Mouse (Mus musculus): ENCODE results near the gene Nup188.

The Nup188 gene

DNA sequence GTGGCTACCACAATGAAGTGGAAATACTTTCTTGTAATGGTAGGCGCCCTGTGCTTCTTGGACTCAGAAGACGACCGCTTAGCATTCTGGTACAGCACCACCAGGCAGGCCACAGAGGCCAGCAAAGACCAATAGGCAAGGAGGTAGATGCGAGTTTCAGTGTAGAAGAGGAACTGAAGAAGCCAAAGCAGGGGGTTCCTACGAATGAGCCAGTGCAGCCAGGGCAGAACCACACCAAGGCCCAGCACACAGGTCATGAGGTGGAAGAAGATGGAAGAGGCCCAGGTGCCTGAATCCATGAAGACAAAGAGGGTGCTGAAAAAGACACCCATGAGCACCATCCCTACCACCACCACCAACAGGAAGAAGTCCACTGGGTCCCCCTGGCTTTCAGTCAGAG lies 1.2 kb upstream of the Nup188 start:
- no peak for DNase-seq (ENCODE audit: low read depth, low spot score)

DNA sequence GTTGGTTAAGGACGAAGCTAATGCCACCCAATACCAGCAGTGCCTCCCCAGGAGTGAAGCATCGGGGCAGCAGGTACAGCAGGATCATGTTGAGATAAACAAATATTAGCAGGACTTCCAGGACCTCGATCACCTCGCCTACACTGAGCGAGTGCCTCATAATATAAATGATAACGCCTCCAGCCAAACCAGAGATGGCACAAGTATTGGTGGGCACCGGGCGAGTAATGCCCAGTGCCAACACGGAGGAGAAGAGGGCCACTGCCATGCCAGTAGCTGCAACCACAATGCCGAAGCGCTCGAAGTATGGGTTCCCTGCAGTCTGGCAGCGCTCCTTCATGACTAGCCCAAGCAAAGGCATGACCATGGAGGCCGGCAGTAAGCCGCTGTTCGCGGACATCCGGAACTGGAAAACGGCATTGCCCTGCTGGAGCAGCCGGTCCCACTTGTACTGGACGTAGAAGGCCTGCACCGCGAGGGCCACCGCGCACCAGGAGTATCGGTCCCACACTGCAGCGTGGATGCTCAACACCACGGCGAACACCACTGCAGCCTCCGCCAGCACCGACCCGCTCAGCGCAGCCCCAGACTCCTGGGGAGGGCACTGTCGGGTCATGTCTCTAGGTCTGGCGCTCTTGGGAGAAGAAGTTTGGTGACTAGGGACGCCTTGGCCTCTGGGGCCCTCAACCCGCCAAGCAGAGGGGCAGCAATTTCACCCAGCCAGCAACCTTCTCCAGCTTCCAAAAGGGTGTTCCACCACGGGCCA lies 598 bp upstream of the Nup188 start:
- DNase-seq (ENCODE audit: low read depth, low spot score), result no peak

DNA sequence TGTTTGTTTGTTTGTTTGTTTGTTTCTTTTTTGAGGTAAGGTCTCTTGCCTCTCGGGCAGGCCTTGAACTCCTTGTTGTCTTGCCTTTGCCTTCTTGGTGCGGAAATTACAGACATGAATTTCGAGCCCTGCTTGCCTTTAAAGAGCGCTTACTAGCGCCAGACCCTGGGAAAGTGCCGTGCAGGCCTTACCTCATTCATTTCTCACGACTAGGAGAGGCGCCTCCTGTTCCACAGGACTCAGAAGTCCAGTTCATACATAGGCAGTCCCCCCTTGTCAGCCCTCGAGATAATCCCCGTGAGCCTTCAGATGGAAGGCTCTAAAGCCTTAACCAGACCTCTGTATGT lies 803 bp downstream of the Nup188 start:
- DNase-seq (ENCODE audit: low read depth, low spot score), result no peak

DNA sequence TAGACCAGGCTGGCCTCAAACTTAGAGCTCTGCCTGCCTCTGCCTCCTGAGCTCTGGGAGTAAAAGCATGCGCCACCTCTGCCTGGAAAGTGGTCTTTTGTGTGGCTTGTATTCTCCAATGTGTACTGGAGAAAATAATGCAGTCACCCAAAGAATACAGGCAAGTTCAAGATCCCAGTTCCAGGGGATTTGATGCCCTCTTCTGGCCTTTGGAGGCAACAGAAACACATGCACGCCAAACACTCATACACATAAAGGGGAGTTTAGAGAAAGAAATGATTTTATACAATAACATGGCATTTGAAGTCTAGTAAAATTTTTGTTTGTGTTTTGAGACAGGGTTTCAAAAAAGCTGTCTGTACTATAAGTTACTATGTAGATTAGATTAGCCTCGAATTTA lies 13.3 kb downstream of the Nup188 start:
- no peak for DNase-seq (ENCODE audit: low read depth, low spot score)

DNA sequence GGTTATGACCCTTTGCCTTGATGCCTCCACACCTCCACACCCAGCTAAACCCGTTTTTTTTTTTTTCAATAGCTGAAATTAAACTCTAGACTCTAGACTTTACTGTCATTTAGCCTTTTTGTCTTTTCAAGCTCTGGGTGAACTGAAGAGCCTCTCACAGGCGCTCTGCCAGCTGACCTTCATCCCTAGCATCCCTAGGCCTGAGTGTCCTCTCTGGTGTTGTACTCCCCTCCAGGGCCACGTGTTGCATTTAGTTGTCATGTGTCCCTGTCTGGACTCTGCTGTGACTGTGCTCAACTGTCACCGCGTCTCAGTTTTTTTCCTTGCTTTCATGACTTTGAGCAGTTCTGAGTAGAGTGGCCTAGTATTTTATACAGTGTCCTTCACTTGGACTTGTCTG lies 13.8 kb downstream of the Nup188 start:
- no peak for DNase-seq (ENCODE audit: low read depth, low spot score)

DNA sequence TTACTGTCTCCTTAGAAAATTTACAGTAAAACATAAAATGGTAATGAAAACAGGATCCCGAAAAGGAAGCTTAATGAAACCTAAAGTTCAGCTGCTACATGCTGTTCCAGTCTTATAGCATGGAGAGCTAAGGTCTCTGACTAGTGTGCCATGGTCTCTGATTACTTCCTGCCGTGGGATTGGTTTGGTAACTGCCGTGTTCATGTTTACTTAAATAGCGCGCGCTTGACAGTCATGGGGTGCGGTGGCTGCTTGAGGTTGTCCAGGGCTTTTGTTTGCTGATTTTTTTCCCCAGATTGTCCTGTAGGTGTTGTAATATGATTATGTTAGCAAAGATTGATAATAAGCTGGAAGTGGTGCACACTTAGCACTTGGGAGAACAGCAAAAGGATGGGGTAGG lies 19.9 kb downstream of the Nup188 start:
- DNase-seq (ENCODE audit: low read depth, low spot score), result no peak

DNA sequence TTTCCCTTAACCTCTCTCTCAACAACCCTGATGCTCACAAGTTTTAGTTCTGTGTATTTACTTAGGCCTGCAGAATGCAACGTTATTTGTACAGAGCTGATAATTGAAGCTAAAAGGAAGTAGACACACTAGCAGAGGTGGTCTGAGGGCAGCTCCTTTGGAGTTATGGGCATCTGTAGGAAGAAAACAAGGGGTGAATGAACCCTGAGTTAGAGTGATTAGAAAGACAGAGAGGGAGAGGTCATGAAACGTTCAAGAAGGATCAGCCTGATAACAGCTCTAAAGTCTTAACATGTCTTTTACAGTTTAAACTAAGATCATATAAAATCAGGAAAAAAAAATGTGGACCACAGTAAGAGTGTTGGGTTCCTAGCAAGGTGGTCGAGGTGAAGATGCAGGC lies 23.2 kb downstream of the Nup188 start:
- no peak for DNase-seq (ENCODE audit: low read depth, low spot score)

DNA sequence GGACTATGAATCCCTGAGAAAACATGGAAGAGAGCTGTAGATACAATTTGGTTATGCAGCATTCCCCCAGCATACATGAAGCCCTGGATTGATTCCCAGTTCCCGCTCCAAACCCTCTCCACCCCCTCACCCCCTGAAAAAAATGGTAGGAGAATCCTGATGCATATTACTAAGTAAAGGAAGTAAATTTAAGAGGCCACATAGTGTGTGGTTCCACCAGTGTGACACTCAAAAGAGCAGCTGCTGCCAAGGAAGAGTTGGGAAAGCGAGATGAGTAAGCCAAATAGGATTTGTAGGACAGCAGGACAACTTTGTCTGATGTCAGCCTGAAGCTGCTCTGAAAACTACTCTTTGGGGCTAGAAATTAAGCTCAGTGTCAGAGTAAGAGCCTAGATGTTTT lies 25.3 kb downstream of the Nup188 start:
- no peak for DNase-seq (ENCODE audit: low read depth, low spot score)

DNA sequence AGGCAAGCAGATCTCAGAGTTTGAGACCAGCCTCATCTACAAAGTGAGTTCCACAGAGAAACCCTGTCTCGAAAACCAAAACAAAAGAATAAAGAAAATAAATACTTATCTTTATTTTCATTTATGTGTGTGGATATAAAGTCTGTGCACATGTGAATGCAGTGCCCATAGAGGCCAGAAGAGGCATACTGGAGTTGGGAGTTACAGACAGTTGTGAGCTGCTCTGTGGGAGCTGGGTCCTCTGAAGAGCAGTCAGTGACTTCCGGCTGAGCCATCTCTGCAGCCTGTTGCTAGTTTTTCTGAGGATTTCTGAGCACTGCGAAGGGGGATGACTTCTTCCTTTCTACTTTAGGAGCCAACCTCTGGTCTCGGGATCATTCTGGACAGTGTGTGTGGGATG lies 29.9 kb downstream of the Nup188 start:
- DNase-seq (ENCODE audit: low read depth, low spot score), result no peak

DNA sequence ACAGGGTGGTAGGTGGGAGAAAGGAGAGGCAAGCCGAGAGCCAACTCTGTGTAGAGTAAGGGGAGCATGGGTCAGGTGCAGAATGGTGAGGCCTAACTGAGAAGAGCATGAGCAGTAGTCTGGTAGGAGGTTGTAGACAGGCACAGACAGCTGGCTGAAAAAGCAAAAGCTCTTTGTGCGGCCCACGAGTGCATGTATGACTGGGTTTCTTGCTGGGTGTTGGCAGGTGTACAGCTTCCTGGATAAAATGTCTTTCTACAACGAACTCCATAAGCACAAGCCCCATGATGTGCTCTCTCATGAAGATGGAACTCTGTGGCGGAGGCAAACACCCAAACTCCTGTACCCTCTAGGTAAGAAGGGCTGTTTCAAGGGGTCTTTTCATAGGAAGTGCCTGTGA lies 30.8 kb downstream of the Nup188 start:
- DNase-seq (ENCODE audit: low read depth, low spot score), result no peak

DNA sequence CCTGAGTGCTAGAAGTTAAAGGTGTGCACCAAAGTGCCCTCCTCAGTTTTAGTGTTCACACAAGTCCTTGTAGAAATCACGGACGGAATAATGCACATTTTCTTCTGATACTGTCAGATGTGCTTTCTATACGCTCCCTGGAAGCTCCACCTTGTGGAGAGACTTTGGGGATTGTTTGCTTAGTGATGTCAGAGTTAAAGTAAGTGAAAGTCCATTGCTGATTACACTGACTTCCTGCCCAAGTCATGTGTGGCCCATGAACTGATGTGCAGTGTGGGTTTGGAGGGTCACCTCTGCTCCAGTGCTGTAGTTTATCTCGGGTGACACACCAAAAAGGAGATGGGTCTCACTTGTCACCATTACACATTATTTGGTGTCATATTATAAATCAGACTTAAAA lies 33.1 kb downstream of the Nup188 start:
- DNase-seq (ENCODE audit: low read depth, low spot score), result no peak

DNA sequence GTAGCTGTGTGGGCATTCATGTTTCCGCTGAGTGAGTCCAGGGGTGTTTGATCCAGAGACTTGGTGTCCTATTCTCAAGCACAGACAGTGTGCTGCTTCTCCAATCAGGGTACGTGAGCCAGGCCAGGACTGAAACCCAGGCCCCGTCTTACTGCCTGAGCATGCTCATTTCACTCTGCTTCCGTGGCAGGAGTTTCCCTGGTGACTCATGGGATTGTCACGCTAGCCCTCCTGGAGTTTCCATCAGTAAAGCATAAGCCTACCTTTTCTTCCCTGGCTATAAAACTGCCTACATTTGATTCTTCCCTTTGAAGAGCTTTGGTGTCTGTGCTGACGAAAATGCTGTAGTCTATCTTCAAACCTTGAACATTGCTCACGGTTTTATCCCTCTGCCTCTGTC lies 36.9 kb downstream of the Nup188 start:
- DNase-seq (ENCODE audit: low read depth, low spot score), result no peak

DNA sequence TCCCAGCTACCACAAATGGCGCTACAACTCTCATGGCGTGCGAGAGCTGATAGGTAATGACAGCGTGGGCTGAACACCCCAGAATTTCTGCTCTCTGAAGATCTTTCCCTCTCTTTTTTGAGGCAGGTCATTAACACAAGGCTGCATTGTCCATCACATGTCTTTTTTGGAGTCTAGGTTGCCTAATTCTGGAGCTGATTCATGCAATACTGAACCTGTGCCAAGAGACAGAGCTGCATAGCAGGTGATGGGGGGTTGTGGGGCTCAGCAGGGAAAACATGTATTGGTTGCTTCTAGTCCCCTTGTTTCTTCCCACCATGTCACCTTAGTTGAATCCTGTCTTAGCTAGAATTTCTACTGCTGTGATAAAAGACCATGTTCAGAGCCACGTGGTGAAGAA lies 39.1 kb downstream of the Nup188 start:
- DNase-seq (ENCODE audit: low read depth, low spot score), result no peak

DNA sequence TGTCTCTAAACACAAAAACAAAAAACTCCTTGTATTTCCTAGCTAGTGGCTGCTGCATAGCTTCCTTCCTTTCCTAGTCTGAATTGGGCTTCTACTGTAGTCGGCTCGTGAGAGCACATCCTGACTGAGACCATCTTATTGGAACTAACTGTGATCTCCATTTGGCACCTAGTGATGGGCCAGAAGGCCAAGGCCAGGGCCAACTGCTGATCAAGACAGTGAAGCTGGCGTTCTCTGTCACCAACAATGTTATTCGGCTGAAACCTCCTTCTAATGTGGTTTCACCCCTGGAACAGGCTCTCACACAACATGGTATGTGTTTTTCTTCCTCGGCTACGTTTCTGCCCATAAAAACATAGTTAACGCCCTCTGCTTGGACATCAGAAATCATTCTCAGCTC lies 41.1 kb downstream of the Nup188 start:
- no peak for DNase-seq (ENCODE audit: low read depth, low spot score)

DNA sequence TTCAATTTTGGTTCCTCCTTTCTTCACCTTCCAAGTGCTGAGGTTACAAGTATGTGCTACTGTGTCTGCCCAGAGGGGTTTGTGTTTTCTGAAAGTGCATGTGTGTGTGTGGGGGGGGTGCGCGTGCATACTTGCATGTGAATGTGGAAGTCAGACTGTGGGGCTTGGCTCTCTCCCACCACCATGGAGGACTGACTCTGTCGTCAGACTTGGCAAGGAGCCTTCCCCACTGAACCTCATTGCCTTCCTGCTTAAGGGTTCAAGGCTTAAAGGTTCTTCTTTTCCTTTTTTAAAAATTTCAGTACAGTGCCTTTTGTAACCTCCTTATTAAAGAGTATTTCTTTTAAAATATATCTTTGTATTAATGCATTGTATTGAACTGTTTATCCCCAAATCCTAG lies 42.6 kb downstream of the Nup188 start:
- no peak for DNase-seq (ENCODE audit: low read depth, low spot score)

DNA sequence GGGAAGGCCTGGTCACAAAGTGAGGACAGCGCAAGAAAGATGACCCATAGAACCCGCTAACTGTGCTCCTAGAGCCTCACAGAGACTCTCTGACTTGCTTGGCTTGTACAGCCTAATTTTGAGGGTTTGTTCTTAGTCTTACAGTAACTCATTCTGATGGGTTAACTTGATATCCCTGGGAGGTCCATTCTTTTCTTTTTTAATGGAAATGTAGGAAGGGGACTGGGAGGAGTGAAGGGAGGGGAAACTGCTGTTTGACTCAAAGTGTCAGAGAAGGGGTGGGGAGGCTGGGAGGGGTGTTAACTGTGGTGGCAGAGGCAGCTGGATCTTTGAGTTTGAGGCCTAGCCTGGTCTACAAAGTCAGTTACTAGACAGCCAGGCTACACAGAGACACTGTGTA lies 49.1 kb downstream of the Nup188 start:
- DNase-seq (ENCODE audit: low read depth, low spot score), result no peak

DNA sequence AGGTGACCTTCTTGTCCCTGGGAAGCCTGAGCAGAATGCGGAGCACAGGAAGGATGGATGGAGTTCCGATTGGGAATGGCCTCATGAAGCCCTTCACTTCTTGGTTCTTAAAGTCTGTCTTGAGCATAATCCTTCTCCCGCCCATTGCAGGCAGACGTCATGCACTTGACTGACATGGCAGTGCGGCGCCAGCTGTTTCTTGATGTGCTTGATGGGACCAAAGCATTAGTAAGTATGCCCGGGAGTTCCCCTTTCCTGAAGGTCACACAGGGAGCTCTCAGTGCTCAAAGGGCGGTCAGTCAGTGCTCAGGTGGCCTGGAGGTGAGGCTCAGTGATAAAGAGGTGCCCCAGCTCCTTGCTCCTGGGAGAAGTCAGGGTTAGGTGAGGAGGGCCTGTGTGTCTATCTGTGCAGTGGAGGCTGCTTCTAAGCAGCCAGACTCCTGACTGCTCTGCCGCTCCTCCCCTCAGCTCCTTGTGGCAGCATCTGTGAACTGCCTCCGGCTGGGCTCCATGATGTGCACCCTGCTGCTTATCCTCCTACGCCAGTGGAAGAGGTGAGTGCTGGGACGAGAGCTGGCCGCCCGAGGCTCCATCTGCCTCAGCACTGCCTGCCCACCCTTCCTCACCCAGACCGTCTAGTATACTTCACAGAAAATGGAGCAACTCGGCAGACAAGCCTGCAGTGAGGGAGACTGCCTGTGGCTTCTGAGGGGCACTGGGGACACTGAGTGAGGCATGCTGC lies 50.1 kb downstream of the Nup188 start:
- DNase-seq (ENCODE audit: low read depth, low spot score), result no peak

DNA sequence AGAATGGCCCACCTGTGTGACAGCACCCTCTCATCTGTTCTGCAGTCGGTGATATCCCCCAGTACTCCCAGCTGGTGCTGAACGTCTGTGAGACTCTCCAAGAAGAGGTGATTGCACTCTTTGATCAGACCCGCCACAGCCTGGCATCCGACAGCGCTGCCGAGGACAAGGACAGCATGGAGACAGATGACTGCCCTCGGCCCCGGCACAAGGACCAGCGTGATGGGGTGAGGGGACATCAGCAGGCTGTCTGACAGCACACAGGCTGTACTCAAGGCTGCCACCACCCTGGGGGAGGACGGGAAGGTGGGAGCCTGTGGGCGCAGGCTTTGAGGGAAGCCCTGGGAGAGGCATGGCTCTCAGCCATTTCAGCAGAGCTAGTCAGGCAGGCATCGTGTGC lies 51.0 kb downstream of the Nup188 start:
- no peak for DNase-seq (ENCODE audit: low read depth, low spot score)

DNA sequence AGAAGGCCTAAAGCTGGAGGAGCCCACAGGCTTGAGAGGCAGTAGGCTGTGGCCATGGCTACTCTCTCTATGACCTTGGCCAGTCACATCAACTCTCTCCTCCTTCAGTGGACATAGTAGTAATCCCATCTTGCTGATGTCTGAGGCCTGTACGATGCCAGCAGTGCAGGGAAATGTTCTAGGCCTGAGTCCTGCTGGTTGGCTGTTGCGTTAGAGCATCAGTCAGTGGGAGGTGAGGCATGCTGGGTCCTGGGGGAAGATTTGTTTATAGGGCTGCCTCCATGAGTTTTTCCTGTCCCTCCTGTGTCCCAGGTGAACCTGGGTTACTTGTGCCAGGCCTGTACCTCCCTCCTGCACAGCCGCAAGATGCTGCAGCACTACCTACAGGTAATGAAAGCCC lies 55.9 kb downstream of the Nup188 start:
- no peak for DNase-seq (ENCODE audit: low read depth, low spot score)

DNA sequence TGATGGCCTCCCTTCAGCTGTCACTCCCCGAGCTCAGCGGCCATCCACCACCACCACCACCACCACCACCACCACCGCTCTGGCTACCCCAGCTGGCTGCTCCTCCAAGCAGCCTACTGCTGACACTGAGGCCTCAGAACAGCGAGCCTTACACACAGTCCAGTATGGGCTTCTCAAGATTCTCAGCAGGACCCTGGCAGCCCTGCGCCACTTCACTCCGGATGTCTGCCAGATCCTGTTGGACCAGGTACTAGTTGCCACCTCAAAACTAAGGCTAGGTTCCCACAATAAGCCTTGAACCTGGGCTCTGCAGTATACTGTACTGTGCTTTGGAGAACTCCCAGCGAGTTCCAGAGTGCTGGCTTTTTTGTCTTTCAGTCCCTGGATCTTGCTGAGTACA lies 56.3 kb downstream of the Nup188 start:
- no peak for DNase-seq (ENCODE audit: low read depth, low spot score)

DNA sequence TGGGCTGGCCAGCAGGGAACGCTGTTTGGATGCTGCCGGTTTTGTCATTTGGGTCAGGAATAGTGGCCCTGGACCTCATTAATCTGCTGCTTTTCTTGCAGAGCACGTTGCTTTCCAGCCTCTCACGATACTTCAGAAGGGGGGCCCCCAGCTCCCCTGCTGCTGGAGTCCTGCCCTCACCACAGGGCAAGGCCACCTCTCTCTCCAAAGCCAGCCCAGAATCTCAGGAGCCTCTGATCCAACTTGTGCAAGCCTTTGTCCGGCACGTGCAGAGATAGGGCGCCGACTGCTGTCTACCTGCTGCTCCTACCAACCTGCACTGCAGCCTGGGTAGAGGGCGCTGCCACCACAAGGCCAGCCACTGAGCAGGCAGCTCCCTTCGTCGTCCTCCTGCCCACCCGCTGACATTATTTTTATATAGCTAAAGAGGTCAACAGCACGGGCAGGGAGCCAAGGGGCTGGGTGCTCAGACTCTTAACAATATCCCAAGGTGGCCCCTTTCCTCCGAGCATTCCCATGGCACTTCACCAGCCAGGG lies 57.5 kb downstream of the Nup188 start:
- DNase-seq (ENCODE audit: low read depth, low spot score), result no peak

DNA sequence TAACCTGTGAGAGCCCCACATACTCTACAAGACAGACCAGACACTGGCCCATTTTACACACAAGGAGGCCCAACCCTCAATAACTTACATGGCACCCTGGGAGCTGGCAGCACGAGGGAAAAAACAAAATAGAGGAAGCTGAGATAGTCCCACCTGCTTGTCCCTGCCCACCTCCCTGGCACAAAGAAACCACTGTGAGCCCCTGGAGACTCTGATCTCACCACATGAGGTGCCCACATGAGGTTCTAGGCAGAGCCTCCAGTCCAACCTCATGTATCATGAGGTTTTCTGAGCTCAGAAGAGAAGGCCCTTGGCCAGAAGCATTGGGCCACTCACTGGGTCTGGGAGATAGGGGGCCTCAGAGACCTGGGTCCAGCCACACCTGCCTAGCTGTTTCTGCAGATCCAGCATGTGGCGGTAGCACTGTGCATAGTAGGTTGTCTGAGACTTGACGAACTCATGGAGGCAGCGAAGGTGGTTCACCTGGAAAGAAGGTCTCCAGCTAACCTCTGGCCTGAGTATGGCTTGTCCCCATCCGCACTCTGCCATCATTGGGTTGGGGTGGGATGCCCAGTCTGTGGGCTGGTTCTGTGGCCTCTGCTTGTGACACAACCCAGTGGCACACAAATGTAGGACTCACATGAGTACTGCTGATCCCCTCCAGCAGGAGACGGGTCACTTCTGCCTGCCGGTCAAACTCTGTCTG lies 59.9 kb downstream of the Nup188 start:
- DNase-seq (ENCODE audit: low read depth, low spot score), result no peak

DNA sequence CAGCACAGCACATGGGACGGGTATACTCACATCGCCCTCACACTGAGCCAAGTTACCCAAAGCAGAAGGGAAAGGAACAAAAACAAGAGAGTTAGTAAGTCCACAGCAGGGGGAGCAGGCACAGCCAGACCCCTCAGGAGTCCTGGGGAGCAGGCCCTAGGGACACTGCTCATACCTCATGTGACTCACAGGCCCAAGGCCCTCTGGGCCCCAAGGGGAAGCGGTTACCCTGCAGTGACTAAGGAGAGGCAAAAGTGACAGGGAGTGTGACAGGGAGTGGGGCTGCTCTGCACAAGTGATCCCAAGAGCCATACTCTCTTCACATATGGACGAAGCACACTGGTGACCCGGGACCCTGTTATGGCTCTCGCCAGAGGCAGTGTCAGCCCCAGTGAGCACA lies 63.0 kb downstream of the Nup188 start:
- DNase-seq (ENCODE audit: low read depth, low spot score), result no peak

Data from embryo, embryonic 11.5 days (tissue).